In genomic region chr10:32890507-32891131, GRCm38 (mm10) we compare ENCODE assay signal across 8 mouse cellular contexts. TPM values are rescaled to one million over a fixed set of nuclear protein-coding genes. Genes with fewer than 3 reads are reported as not detected.
DNase-seq lines count a peak whose midpoint lies in the region; ATAC-seq lines count a peak whose summit lies in the region.

No protein-coding gene starts in this region.

- peak overlapping the region; percentile 71 for H3K4me2 ChIP-seq in forebrain, embryonic 13.5 days
- peak overlapping the region; percentile 12 for H3K4me2 ChIP-seq in liver, embryonic 16.5 days (ENCODE audit: low read depth, low read length)

- H3K36me3 ChIP-seq in forebrain, embryonic 13.5 days (ENCODE audit: poor library complexity, severe bottlenecking) = no peaks in the 10 kb centered on the region
- no peaks in the 10 kb centered on the region for H3K36me3 ChIP-seq in liver, embryonic 16.5 days (ENCODE audit: control insufficient read depth, insufficient read depth)

- intact Hi-C loops in heart, postnatal 25 days (cut with DNase I) = loop anchor here (10.0 kb wide), 3 partner anchors 176 to 1146 kb away; partner anchors contain the start of gene Trdn
- intact Hi-C loops in heart, postnatal 14 days (cut with DNase I) = loop anchor here (10.0 kb wide), 3 partner anchors 184 to 1426 kb away; no protein-coding TSS in a partner anchor

- peak overlapping the region; percentile 69; the same call in 1 of the 2 replicates for H3K27ac ChIP-seq in forebrain, embryonic 13.5 days
- H3K27ac ChIP-seq in liver, embryonic 16.5 days (ENCODE audit: low read length) = no peak overlapping the region

- H3K4me3 ChIP-seq in forebrain, embryonic 13.5 days = peak overlapping the region; percentile 84
- no peak overlapping the region for H3K4me3 ChIP-seq in liver, embryonic 16.5 days (ENCODE audit: low read depth, low read length)

- DNase-seq in heart, adult 11 months = peak; percentile 89
- DNase-seq in heart, postnatal 25 days (ENCODE audit: low spot score) = no peak
- DNase-seq in heart, postnatal 14 days = peak; percentile 16 to 43
- DNase-seq in layer of hippocampus, adult 11-12 months (ENCODE audit: low spot score) = peak; percentile 73
- peak; percentile 9 for DNase-seq in ovary, postnatal 10 days (ENCODE audit: low spot score)
- DNase-seq in c-Kit-positive CD71-positive TER-119-positive erythroid progenitor cells, embryonic 14.5 days (ENCODE audit: low spot score) = no peak

- ATAC-seq in forebrain, embryonic 13.5 days = peak; percentile 56
- ATAC-seq in liver, embryonic 16.5 days (ENCODE audit: low read depth) = no peak

- no peaks in the 10 kb centered on the region for H3K9me3 ChIP-seq in forebrain, embryonic 13.5 days (replicated peaks)
- no peaks in the 10 kb centered on the region for H3K9me3 ChIP-seq in liver, embryonic 16.5 days (replicated peaks; ENCODE audit: control insufficient read depth, low read length)

- 0 out of 2 replicates have a peak, but pooled peaks cover 3% of the 10 kb centered on the region for H3K4me1 ChIP-seq in forebrain, embryonic 13.5 days
- H3K4me1 ChIP-seq in liver, embryonic 16.5 days (ENCODE audit: control insufficient read depth, low read depth, low read length) = no peaks in the 10 kb centered on the region

- no peaks in the 10 kb centered on the region for H3K27me3 ChIP-seq in forebrain, embryonic 13.5 days
- H3K27me3 ChIP-seq in liver, embryonic 16.5 days (ENCODE audit: control insufficient read depth, insufficient read depth, low read depth, low read length) = peaks cover 22% of the 10 kb centered on the region

- H3K9ac ChIP-seq in forebrain, embryonic 13.5 days = peak overlapping the region; percentile 88
- H3K9ac ChIP-seq in liver, embryonic 16.5 days (ENCODE audit: low read depth, low read length) = no peak overlapping the region

- under 1% methylated on average over 13 of the region's 13 CpGs for WGBS in forebrain, embryonic 13.5 days
- 4% methylated on average over 13 of the region's 13 CpGs for WGBS in liver, embryonic 16.5 days (ENCODE audit: insufficient replicate concordance)

RNA-seq across cellular contexts. Expression of gene Nkain2, which starts 0.4 kb away (rescaled TPM):
- total RNA-seq in heart, postnatal 25 days (2021) = not detected
- polyA plus RNA-seq in forebrain, embryonic 13.5 days (2015; fragmentation: Nextera tagmentation; extraction: Ambion mirVana) = 7.1 and 8.2 TPM in 2 replicates
- under 1 TPM; 0.07 to 0.24 TPM for total RNA-seq in heart, postnatal 14 days (2021)
- polyA plus RNA-seq in liver, embryonic 16.5 days (2015; fragmentation: Nextera tagmentation; extraction: Ambion mirVana) = not detected in 2 replicates

Comparison
In these comparisons a context has a peak if more than half of its experiments do, and no peak if none do; other contexts are left out.
1. DNase-seq: peak in heart, adult 11 months (single experiment), heart, postnatal 14 days (2 of 2), layer of hippocampus, adult 11-12 months (single experiment) and ovary, postnatal 10 days (single experiment); none in heart, postnatal 25 days (single experiment) and c-Kit-positive CD71-positive TER-119-positive erythroid progenitor cells, embryonic 14.5 days (single experiment).